Mouse (Mus musculus) heart, adult 9 months (tissue): ENCODE data around the gene Hyal2.
A peak's percentile ranks its signal among the peaks of the same experiment; 100 is the strongest.

Experiments used
- DNase-seq, 2 experiments: peaks; one replicate each; pipeline ENCODE4 v3.0.0; 2022; ENCODE audit warnings: low spot score in 2 of 2

Gene Hyal2

GRCm38 (mm10) chr9:107567702-107568319 is at the start of gene Hyal2:
Hyal2 (plus strand) TSS chr9:107567945.
- DNase-seq = peak in 1 of 2 experiments; percentile 64

GRCm38 (mm10) chr9:107520331-107520730 is 47.4 kb upstream of the Hyal2 start:
- DNase-seq = no peak

GRCm38 (mm10) chr9:107521190-107521589 is 46.6 kb upstream of the Hyal2 start:
- no peak for DNase-seq

GRCm38 (mm10) chr9:107521711-107522399 is 45.9 kb upstream of the Hyal2 start:
- DNase-seq = no peak

- DNase-seq = no peak
Measured at GRCm38 (mm10) chr9:107522400-107522711, 45.4 kb upstream of the Hyal2 start.

GRCm38 (mm10) chr9:107526198-107527026 is 41.3 kb upstream of the Hyal2 start:
- no peak for DNase-seq

- peak; percentile 96 to 97 for DNase-seq
Measured at GRCm38 (mm10) chr9:107533791-107534407, 33.8 kb upstream of the Hyal2 start, which contains the start of gene Tmem115. Tmem115 (plus strand) TSS chr9:107533945.

GRCm38 (mm10) chr9:107534408-107535202 is 33.1 kb upstream of the Hyal2 start:
- no peak for DNase-seq

- DNase-seq = no peak
Measured at GRCm38 (mm10) chr9:107538231-107538630, 29.5 kb upstream of the Hyal2 start.

- DNase-seq = no peak
Measured at GRCm38 (mm10) chr9:107538711-107539110, 29.0 kb upstream of the Hyal2 start.

- DNase-seq = no peak
Measured at GRCm38 (mm10) chr9:107539940-107540339, 27.8 kb upstream of the Hyal2 start.

- DNase-seq = no peak
Measured at GRCm38 (mm10) chr9:107540420-107540819, 27.3 kb upstream of the Hyal2 start.

GRCm38 (mm10) chr9:107541005-107541404 is 26.7 kb upstream of the Hyal2 start:
- no peak for DNase-seq

GRCm38 (mm10) chr9:107541474-107542351 is 26.0 kb upstream of the Hyal2 start, which contains the start of the genes Cyb561d2 and Nprl2:
Cyb561d2 (minus strand) TSS chr9:107542193.
Nprl2 (plus strand) TSS chr9:107542226.
- DNase-seq = peak; percentile 93 to 96

- no peak for DNase-seq
Measured at GRCm38 (mm10) chr9:107542352-107542686, 25.4 kb upstream of the Hyal2 start.

- no peak for DNase-seq
Measured at GRCm38 (mm10) chr9:107542721-107543120, 25.0 kb upstream of the Hyal2 start.

- DNase-seq = no peak
Measured at GRCm38 (mm10) chr9:107543299-107543698, 24.4 kb upstream of the Hyal2 start.

GRCm38 (mm10) chr9:107544196-107544700 is 23.5 kb upstream of the Hyal2 start:
- DNase-seq = no peak

- no peak for DNase-seq
Measured at GRCm38 (mm10) chr9:107544729-107545128, 23.0 kb upstream of the Hyal2 start.

- DNase-seq = no peak
Measured at GRCm38 (mm10) chr9:107545199-107545598, 22.5 kb upstream of the Hyal2 start.
